Mouse (Mus musculus) layer of hippocampus, adult 2 months (tissue): Measurements from ENCODE around the gene Spata31d1a. TPM values are rescaled to one million over a fixed set of nuclear protein-coding genes. Genes with fewer than 3 reads are reported as not detected.

ENCODE experiments used
- DNase-seq, 2 experiments: peaks; one replicate each; pipeline ENCODE4 v3.0.0; 2022; ENCODE audit warnings: low spot score in 2 of 2
- H3K27ac ChIP-seq: fragments of 200-600 bp; 2 replicates; pipeline ENCODE4 v1.8.1; 2022
- H3K4me3 ChIP-seq: fragments of 200-600 bp; 2 replicates; pipeline ENCODE4 v1.8.1; 2022; ENCODE audit warnings: mild to moderate bottlenecking
- CTCF ChIP-seq: fragments of 200-600 bp; conservative IDR thresholded peaks from 2 replicates; pipeline ENCODE4 v1.8.1; 2022; ENCODE audit warnings: antibody characterized with exemption, mild to moderate bottlenecking, moderate library complexity
- total RNA-seq, 2 experiments: library from RNA; stranded (reverse); gene quantifications; 2 replicates each; pipeline ENCODE4 v1.2.3; 2021

Spata31d1a gene
- total RNA-seq, 2 experiments from 2014 or later: 0.22 to 0.26 TPM

DNA sequence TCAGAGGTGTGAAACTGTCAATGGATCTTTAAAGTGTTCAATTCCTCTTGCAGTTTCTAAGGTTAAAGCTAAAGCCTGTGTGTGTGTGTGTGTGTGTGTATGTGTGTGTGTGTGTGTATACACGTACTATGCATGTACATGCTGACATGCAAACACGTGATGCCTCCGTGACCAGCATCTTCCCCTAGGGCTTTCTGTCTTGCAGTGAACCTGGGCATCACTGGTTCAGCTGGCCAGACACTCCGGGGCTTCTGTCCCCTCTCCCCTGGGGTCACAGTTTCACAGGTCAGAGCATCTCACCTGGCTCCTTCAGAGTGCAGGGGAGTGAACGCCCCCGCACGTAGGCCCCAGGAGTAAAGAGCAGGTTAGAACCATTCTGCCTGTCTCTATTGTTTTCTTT lies 36.5 kb downstream of the Spata31d1a start:
- DNase-seq: no peak
- Histone ChIP-seq H3K27ac (peak overlapping the region; percentile 93), H3K4me3 (peak overlapping the region; percentile 88)
- TF ChIP-seq CTCF: no peak

DNA sequence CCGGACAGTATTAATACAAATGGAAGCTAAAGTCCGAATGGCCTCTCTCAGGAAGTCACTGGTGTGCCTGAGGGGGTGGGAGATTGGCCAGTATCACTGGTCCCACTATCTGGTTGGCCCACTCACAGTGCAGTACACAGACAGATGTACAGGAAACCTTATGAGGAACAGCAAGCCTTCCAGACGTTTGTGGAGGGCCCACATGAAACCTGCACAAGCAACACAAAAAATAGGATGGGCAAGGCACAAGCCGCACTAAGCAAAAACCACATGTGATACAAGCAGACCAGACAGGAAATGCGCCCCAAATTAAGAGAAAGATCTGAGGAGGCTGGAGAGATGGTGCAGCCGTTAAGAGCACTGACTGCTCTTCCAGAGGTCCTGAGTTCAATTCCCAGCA lies 37.9 kb downstream of the Spata31d1a start:
- DNase-seq: no peak
- H3K27ac ChIP-seq: peak overlapping the region; percentile 94
- peak overlapping the region; percentile 1; the same call in 1 of the 2 replicates for H3K4me3 ChIP-seq
- TF ChIP-seq CTCF: no peak

GRCm38 (mm10) chr13:59671521-59671920 lies 38.6 kb downstream of the Spata31d1a start:
- H3K27ac ChIP-seq: peak overlapping the region; percentile 94
- no peak for TF ChIP-seq CTCF

DNA sequence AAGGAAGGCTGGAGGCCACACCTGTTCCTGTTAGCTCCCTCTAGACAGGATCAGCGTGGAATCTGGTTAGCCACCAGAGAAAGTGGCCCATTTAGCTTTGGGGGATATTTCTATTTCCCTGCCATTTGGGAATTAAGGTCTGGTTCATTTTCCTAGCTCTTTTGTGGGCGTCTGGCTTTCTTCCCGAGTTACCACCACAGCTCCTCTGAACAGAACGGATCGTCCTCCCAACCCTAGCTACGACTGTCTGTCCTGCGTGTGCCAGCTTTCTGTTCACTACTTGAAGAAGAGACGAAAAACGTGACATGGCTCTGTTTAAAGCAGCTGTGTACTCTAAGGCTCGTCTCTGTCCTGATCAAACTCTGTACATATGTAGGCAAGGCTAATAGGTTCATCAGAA lies 40.2 kb downstream of the Spata31d1a start:
- Histone ChIP-seq H3K27ac (peak overlapping the region; percentile 94), H3K4me3 (no peak overlapping the region)
- no peak for TF ChIP-seq CTCF
- peak; percentile 66 to 69 for DNase-seq

More at GRCm38 (mm10) chr13:59671521-59671920, 38.6 kb downstream of the Spata31d1a start:
- DNase-seq: no peak
- H3K4me3 ChIP-seq: no peak overlapping the region

DNA sequence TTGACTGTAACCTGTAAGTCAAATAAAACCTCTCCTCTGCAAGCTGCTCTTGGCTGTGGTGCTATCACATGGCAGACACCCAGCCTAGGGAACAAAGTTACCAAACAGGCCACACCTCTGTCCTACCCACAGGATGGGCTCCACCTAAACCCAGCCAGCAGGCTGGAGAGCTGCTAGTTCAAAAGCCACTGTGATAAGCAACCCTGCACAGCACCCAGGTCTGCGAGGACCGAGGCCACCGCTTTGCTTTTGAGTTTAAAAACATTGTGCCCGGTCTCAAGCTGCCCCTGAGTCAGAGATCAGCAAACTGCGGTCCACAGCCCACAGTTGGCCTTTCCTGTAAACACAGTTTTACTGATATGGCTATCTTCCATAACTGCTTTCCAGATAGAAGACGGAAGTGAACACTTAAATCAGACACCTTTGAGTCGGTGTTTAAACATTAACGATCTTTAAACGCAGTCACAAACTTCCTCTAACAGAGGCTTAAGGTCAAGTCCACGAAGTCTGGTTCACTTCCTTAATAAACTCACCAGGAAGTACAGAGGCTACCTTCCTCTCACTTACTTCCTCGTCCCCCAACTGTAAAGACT lies 41.5 kb downstream of the Spata31d1a start:
- H3K27ac ChIP-seq: peak overlapping the region; percentile 94
- TF ChIP-seq CTCF: no peak
- no peak overlapping the region for H3K4me3 ChIP-seq
- no peak for DNase-seq

- TF ChIP-seq CTCF: no peak
- H3K27ac ChIP-seq: peak overlapping the region; percentile 94
- no peak overlapping the region for H3K4me3 ChIP-seq
- DNase-seq: no peak
These were observed 42.4 kb downstream of the Spata31d1a start for GRCm38 (mm10) chr13:59667763-59668162.

GRCm38 (mm10) chr13:59663939-59664712 lies 46.0 kb downstream of the Spata31d1a start:
- TF ChIP-seq CTCF: no peak
- Histone ChIP-seq H3K4me3 (no peak overlapping the region), H3K27ac (no peak overlapping the region)
- no peak for DNase-seq

GRCm38 (mm10) chr13:59661966-59662365 lies 48.2 kb downstream of the Spata31d1a start:
- no peak for TF ChIP-seq CTCF
- Histone ChIP-seq H3K4me3 (no peak overlapping the region), H3K27ac (no peak overlapping the region)
- no peak for DNase-seq

DNA sequence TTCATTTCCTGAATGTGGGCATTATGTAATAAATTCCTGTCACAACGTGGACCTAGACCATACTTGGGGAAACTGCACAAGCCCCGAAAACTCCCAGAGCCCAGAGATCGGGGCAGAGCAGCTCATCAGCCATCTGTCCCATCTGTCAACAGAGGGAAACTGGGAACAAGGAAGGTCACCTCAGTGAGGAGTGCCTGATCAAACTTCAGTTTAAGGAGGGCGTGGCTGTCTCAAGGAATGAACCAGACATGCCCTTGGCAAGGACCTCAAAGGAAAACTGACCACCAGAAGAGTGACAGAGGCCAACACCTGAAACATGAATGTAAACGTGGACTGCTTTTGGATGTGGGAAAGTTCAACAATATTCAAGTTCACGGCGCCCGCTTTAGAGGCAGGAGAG lies 48.7 kb downstream of the Spata31d1a start:
- Histone ChIP-seq H3K27ac (no peak overlapping the region), H3K4me3 (no peak overlapping the region)
- no peak for DNase-seq
- no peak for TF ChIP-seq CTCF

GRCm38 (mm10) chr13:59660371-59660770 lies 49.8 kb downstream of the Spata31d1a start:
- TF ChIP-seq CTCF: no peak
- Histone ChIP-seq H3K4me3 (no peak overlapping the region), H3K27ac (no peak overlapping the region)
- DNase-seq: no peak

GRCm38 (mm10) chr13:59657781-59658180 lies 52.3 kb downstream of the Spata31d1a start:
- no peak for TF ChIP-seq CTCF
- Histone ChIP-seq H3K27ac (peak overlapping the region; percentile 71), H3K4me3 (no peak overlapping the region)
- no peak for DNase-seq

- no peak for DNase-seq
- TF ChIP-seq CTCF: no peak
- Histone ChIP-seq H3K27ac (peak overlapping the region; percentile 71), H3K4me3 (no peak overlapping the region)
These were observed 53.1 kb downstream of the Spata31d1a start for GRCm38 (mm10) chr13:59656975-59657388.

DNA sequence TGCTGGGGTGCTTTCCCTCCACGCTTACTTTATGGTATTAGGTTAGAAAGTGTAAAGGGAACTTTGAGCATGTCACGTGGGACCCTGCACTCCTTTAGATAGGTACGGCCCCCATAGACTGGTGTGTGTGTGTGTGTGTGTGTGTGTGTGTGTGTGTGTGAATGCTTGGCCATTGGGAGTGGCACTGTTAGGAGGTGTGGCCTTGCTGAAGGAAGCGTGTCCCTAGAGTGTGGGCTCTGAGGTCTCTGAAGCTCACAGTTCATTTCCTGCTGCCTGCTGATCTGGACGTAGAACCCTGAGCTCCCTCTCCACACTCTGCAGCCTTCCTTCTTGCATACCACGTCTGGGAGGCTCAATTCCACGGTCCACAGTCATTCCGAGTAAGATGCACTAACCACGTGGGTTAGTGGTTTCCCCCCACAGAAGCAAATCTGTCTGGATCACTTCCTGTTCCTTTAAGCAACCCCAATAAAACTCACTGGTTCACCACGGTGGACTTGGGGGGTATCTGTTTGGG lies 53.8 kb downstream of the Spata31d1a start:
- Histone ChIP-seq H3K4me3 (no peak overlapping the region), H3K27ac (peak overlapping the region; percentile 71)
- DNase-seq: no peak
- TF ChIP-seq CTCF: no peak

DNA sequence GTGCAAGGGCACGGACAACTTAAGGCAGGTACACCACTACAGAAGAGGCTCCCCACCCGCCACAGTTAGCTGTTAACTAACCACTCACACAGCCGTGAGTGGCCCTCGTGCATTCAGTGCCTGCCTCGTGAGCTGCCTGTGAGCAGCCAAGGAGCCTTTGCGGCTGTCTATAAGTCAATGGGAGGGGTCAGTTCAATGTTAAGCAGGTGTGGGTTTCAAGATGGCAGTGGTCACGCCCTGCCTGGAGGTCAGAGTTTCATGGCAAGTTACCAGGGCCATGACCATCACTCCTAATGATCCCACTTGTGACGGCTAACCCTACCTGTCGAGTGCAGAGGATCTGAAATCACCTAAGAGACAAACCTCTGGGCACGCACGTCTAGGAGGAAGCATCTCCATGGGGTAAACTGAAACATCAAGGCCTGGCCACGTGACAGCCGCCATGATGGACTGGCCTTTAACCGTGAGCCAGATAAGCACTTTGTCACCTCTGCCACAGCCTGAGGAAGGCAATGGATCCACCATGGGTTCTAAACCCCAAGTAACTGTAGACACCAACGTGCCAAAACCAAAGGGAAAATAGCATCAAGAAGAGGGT lies 54.3 kb downstream of the Spata31d1a start:
- peak overlapping the region; percentile 43; the same call in 1 of the 2 replicates for H3K27ac ChIP-seq

More for the DNA sequence above, 54.3 kb downstream of the Spata31d1a start:
- no peak overlapping the region for H3K4me3 ChIP-seq
- no peak for TF ChIP-seq CTCF
- DNase-seq: no peak
